Comparison of ENCODE assay signal across 9 mouse cellular contexts in the genomic region with DNA sequence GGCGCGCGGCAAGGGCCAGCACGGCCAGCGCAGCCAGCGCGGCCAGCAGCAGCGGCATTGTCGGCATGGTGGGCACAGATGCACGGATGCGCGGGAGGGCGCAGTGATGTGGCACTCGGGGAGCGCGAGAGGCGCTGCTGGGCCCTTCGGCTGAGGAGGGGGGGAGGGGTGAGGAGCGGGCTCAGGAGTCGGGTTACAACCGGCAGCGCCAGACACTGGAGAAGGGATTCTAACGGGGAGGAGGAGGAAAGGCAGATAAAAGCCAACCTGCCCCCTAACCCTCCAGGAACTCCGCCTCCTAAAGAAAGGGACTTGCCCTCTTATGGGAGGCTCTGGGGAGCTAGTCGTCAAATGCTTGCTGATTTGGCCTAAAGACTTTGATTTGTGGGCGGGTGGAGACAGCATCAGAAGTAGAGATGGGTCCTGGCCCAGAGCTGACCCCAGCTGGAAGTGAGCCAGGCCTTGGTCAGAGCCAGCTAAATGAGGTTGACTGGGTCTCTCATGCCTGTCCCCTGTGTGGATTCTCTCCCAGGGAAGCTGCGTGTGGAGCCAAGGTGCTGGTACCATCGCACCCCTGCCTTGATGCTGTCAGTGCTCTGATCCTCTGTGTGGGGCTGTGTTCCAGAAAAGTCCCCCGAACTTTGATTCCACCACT. TPM values are rescaled to one million over a fixed set of nuclear protein-coding genes. Genes with fewer than 3 reads are reported as not detected.
DNase-seq lines count a peak whose midpoint lies in the region; ATAC-seq and TF ChIP-seq lines count a peak whose summit lies in the region.
"Had no signal": no experiment of that assay in that cellular context is flagged by ENCODE, and none has a peak within 500 bp of the region (broad histone marks: within the 10 kb centered on the region; RNA-seq: fewer than 3 reads in every experiment).

A gene (minus strand): TSS at position 230 of the 655 bp plus-strand sequence.

- H3K36me3 ChIP-seq in stomach, postnatal 0 days (ENCODE audit: control insufficient read depth, insufficient read depth, low read length) = no peaks in the 10 kb centered on the region

- no peak for TF ChIP-seq EP300 in stomach, postnatal 0 days (optimal IDR thresholded peaks at IDR 0.05)

- peak; percentile 52 for TF ChIP-seq CTCF in stomach, postnatal 0 days (IDR thresholded peaks at IDR 0.05; ENCODE audit: low read depth)

- DNase-seq in left cerebral cortex, postnatal 4 days = peak; percentile 63
- no peak for DNase-seq in left cerebral cortex, postnatal 25 days (ENCODE audit: low spot score in 2 of 2)
- peak; percentile 93 for DNase-seq in embryo, embryonic 11 days
- DNase-seq in heart, postnatal 4 days = peak; percentile 68
- peak; percentile 68 for DNase-seq in lung, postnatal 10 days
- DNase-seq in stomach, postnatal 0 days (ENCODE audit: low spot score) = peak; percentile 64
- DNase-seq in thymus, adult 18-20 months = no peak

- H3K4me3 ChIP-seq in stomach, postnatal 0 days (ENCODE audit: low read depth, low read length) = peak within 1 kb of the TSS; percentile 25

- 5% methylated on average over 28 of the region's 29 CpGs for WGBS in stomach, postnatal 0 days

- H3K27me3 ChIP-seq in stomach, postnatal 0 days (ENCODE audit: control insufficient read depth, insufficient read depth, low read length) = no peaks in the 10 kb centered on the region; the same call in 1 of the 2 replicates

- peak; percentile 66 for ATAC-seq in stomach, postnatal 0 days (ENCODE audit: low FRiP score, low TSS enrichment)
- ATAC-seq in erythroid progenitor cell, adult 5-6 weeks (replicated peaks; ENCODE audit: low FRiP score, poor library complexity, severe bottlenecking) = no peak

- H3K9me3 ChIP-seq in stomach, postnatal 0 days (ENCODE audit: control insufficient read depth, low read length) = no peaks in the 10 kb centered on the region

- H3K4me1 ChIP-seq in stomach, postnatal 0 days (replicated peaks; ENCODE audit: control insufficient read depth, insufficient read depth) = no peaks in the 10 kb centered on the region

- intact Hi-C loops in left cerebral cortex, postnatal 4 days (cut with DNase I) = no loop called here
- intact Hi-C loops in left cerebral cortex, postnatal 25 days (cut with DNase I) = no loop called here

- peak within 1 kb of the TSS; percentile 38; the same call in 1 of the 2 replicates for H3K9ac ChIP-seq in stomach, postnatal 0 days (ENCODE audit: low read length)
- H3K9ac ChIP-seq: liver, embryonic 14.5 days had no signal

- H3K4me2 ChIP-seq in stomach, postnatal 0 days (replicated peaks; ENCODE audit: low read depth) = peak within 1 kb of the TSS; percentile 43

- H3K27ac ChIP-seq in stomach, postnatal 0 days (replicated peaks) = no peak within 1 kb of the TSS
- H3K27ac ChIP-seq: liver, embryonic 14.5 days had no signal

RNA-seq across cellular contexts. Expression of the gene that starts here (rescaled TPM):
- total RNA-seq in left cerebral cortex, postnatal 4 days (2021) = 1 to 10 TPM; 1.9 to 3.3 TPM
- under 1 TPM; 0.16 to 0.39 TPM for total RNA-seq in left cerebral cortex, postnatal 25 days (2021)
- total RNA-seq in heart, postnatal 4 days (2021) = 1 to 10 TPM; 3.2 to 3.6 TPM
- 10.5 and 11.0 TPM in 2 replicates for polyA plus RNA-seq in stomach, postnatal 0 days (2015; fragmentation: Nextera tagmentation; extraction: Ambion mirVana)
- total RNA-seq in erythroid progenitor cell, adult 5-6 weeks (2015; ENCODE audit: low replicate concordance) = not detected in 2 replicates
- total RNA-seq in erythroid progenitor cell, adult 5-6 weeks (2017; ENCODE audit: low replicate concordance) = not detected in 2 replicates

Comparison
In these comparisons a context has a peak if more than half of its experiments do, and no peak if none do; other contexts are left out.
1. DNase-seq: peak in left cerebral cortex, postnatal 4 days (single experiment), embryo, embryonic 11 days (single experiment), heart, postnatal 4 days (single experiment), lung, postnatal 10 days (single experiment) and stomach, postnatal 0 days (single experiment); none in left cerebral cortex, postnatal 25 days (0 of 2) and thymus, adult 18-20 months (0 of 2).